Mouse (Mus musculus): ENCODE measurements around the gene Parp1. TPM values are rescaled to one million over a fixed set of nuclear protein-coding genes. Genes with fewer than 3 reads are reported as not detected.
"Not testable (repeated sequence)": the region's sequence is repeated elsewhere in the genome, so short reads cannot be mapped to it uniquely, and the experiment has no call there.

Gene Parp1
- total and polyA plus RNA-seq, 2 experiments from 2014 or later, result 57.5 to 92.2 TPM

DNA sequence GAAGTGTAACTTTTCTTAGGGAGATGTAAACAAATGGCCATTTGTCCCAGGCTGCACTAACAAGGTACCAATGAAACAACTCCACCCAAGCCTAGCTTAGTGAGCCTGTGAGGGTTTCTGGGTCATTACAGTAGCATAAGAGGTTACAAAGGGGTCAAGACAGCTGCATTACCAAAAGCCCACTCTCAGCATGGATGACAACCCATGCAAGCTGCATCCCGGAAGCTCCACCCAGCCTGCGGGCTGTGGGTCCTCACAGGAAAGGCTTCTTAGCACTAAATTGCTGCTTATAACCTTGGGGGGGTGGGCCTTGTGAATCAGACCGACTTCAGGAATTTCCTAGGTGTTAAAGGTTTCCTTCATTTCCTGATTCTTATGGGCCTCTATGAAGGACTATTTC is 37.4 kb downstream of the Parp1 start:
- Histone ChIP-seq H3K4me1 (ENCODE audit: insufficient read depth) (no peaks in the 10 kb centered on the region), H3K9me3 (ENCODE audit: low read length) (no peaks in the 10 kb centered on the region), H3K27ac (ENCODE audit: low read depth, low read length) (no peak overlapping the region), H3K4me3 (ENCODE audit: low read depth, low read length) (no peak overlapping the region), H3K36me3 (ENCODE audit: insufficient read depth) (peaks cover 17% of the 10 kb centered on the region), H3K9ac (no peak overlapping the region), H3K27me3 (ENCODE audit: insufficient read depth, low read length) (no peaks in the 10 kb centered on the region), H3K4me2 (ENCODE audit: low read depth) (no peak overlapping the region)
- WGBS, result 90% methylated on average over 3 of the region's 3 CpGs
- DNase-seq (no peak), ATAC-seq (no peak)
- no peak for TF ChIP-seq CTCF (IDR thresholded peaks at IDR 0.05; ENCODE audit: low read depth)

DNA sequence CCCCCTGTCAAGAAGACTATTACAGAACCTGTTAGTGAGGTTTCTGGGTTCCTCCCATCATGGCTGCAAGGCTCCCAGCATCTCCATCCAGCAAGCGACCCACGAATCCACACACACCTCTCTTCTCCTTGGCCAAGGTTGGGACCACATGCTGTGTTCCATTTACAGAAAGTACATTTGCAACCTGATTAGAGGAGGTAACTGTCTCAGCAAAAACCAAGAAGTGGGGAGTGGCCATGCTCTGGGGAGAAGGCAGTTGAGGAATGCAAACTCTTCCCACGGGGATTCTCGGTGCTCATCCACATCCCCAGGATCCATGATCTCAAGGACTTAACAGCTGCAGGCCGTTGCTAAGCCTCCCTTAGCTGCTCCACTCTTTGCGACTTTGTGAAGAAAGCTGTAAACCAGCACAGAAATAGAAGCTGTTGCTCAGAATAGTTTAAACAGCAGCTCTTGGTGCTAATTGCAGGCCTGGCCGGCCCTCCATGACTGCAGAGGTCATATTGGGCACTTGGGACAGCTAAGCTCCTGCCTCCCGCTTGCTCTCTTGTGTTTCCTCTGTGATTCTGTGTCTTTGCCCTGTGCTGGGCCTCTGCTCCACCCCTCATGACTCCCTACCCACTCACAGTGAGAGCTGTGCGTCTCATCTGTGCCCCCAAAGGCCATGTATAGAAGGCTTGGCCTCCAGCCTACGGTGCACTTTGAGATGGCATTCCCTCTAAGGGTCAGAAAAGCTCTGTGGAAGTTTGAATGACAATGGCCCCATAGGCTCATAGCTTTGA is 38.3 kb downstream of the Parp1 start:
- DNase-seq (no peak), ATAC-seq (no peak)
- peaks cover 13% of the 10 kb centered on the region for H3K36me3 ChIP-seq (ENCODE audit: insufficient read depth)
- H3K9ac ChIP-seq, result no peak overlapping the region
- TF ChIP-seq CTCF (IDR thresholded peaks at IDR 0.05; ENCODE audit: low read depth), result no peak
- 85% methylated on average over 10 of the region's 10 CpGs for WGBS
- H3K4me2 ChIP-seq (ENCODE audit: low read depth), result no peak overlapping the region
- H3K27me3 ChIP-seq (ENCODE audit: insufficient read depth, low read length), result no peaks in the 10 kb centered on the region
- no peak overlapping the region for H3K27ac ChIP-seq (ENCODE audit: low read depth, low read length)
- no peaks in the 10 kb centered on the region for H3K4me1 ChIP-seq (ENCODE audit: insufficient read depth)
- no peak overlapping the region for H3K4me3 ChIP-seq (ENCODE audit: low read depth, low read length)
- no peaks in the 10 kb centered on the region for H3K9me3 ChIP-seq (ENCODE audit: low read length)

DNA sequence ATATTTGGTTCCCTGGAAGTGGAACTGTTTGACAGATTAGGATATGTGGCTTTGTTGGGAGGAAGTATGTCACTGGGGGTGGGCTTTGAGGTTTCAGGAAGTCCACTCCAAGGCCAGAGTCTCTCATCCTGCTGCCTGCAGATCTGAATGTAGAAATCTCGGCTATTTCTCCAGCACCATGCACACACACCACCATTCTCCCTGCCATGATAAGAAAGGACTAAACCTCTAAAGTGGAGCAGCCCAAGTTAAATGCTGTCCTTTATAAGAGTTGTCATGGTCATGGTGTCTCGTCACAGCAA is 38.8 kb downstream of the Parp1 start:
- Histone ChIP-seq H3K4me1 (ENCODE audit: insufficient read depth) (no peaks in the 10 kb centered on the region), H3K27ac (ENCODE audit: low read depth, low read length) (no peak overlapping the region), H3K27me3 (ENCODE audit: insufficient read depth, low read length) (no peaks in the 10 kb centered on the region), H3K4me3 (ENCODE audit: low read depth, low read length) (no peak overlapping the region), H3K4me2 (ENCODE audit: low read depth) (no peak overlapping the region), H3K9ac (no peak overlapping the region), H3K36me3 (ENCODE audit: insufficient read depth) (peaks cover 8% of the 10 kb centered on the region), H3K9me3 (ENCODE audit: low read length) (no peaks in the 10 kb centered on the region)
- ATAC-seq, result no peak
- WGBS, result 88% methylated on average over 2 of the region's 2 CpGs
- TF ChIP-seq CTCF (IDR thresholded peaks at IDR 0.05; ENCODE audit: low read depth), result no peak
- DNase-seq, result no peak

DNA sequence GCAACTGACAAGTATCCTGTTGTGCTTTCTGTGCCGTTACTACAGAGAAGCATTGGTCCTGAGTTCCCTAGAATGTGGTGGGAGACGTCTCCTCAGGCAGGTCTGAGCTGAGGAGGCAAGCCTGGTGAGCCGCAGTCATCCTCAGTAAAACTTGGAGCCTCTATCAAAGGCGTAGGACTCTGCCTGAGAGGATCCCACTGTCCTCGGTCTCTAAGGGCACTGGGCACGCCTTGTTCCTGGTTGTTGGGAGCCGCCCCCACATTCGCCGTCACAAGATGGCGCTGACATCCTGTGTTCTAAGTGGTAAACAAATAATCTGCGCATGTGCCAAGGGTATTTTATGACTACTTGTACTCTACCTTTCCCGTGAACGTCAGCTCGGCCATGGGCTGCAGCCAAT is 43.1 kb downstream of the Parp1 start:
- H3K4me3 ChIP-seq (ENCODE audit: low read depth, low read length); ATAC-seq; H3K9ac ChIP-seq; H3K36me3 ChIP-seq (ENCODE audit: insufficient read depth); H3K4me2 ChIP-seq (ENCODE audit: low read depth); H3K9me3 ChIP-seq (ENCODE audit: low read length); H3K27ac ChIP-seq (ENCODE audit: low read depth, low read length); H3K4me1 ChIP-seq (ENCODE audit: insufficient read depth); DNase-seq; H3K27me3 ChIP-seq (ENCODE audit: insufficient read depth, low read length): not testable (repeated sequence)
- 78% methylated on average over 10 of the region's 14 CpGs for WGBS

DNA sequence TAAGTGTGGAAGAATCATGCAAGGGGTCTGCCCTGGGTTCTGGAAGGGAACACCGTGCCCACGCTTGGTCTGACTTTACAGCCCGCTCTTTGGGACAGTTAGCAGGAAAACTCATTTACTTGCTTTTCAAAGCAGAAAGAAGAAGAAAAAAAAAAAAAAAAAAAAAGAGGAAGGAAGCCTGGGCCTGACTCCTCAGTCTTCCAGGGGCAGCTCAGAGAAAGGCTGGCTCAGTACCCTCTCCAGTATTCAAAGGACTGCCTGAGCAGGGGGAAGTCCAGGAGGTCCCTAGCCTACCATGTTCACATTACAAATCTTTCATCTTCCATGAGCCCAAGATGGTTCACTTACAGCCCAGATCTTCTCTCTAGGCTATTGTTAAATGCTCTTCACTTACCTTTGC is 48.0 kb downstream of the Parp1 start:
- H3K27me3 ChIP-seq (ENCODE audit: insufficient read depth, low read length), result no peaks in the 10 kb centered on the region
- WGBS, result 83% methylated on average over 3 of the region's 3 CpGs
- H3K4me3 ChIP-seq (ENCODE audit: low read depth, low read length), result no peak overlapping the region
- no peaks in the 10 kb centered on the region for H3K36me3 ChIP-seq (ENCODE audit: insufficient read depth)
- TF ChIP-seq CTCF (IDR thresholded peaks at IDR 0.05; ENCODE audit: low read depth), result no peak
- H3K4me1 ChIP-seq (ENCODE audit: insufficient read depth), result no peaks in the 10 kb centered on the region
- DNase-seq (no peak), ATAC-seq (no peak)
- H3K9me3 ChIP-seq (ENCODE audit: low read length), result no peaks in the 10 kb centered on the region
- no peak overlapping the region for H3K9ac ChIP-seq
- no peak overlapping the region for H3K4me2 ChIP-seq (ENCODE audit: low read depth)
- no peak overlapping the region for H3K27ac ChIP-seq (ENCODE audit: low read depth, low read length)

DNA sequence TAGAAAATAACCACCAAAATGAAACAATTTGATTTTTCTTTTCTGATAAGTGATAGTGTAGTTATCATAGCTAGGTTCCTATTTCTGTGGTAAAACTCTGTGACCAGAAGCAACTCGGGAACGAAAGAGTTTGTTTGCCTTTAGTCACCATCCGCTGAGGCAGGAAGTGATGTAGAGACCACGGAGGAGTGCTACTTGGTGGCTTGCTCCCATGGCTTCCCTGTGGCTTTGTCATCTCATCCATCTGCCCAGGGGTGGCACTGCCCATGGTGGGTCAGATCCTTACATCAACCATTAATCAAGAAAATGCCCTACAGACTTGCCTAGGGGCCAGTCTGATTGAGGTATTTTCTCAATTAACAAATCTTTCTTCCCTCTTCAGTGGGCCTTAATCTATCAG is 53.7 kb downstream of the Parp1 start:
- no peaks in the 10 kb centered on the region for H3K27me3 ChIP-seq (ENCODE audit: insufficient read depth, low read length)
- H3K4me1 ChIP-seq (ENCODE audit: insufficient read depth), result no peaks in the 10 kb centered on the region
- WGBS, result 86% methylated on average over 4 of the region's 4 CpGs
- H3K9ac ChIP-seq, result no peak overlapping the region
- no peak overlapping the region for H3K4me2 ChIP-seq (ENCODE audit: low read depth)
- H3K27ac ChIP-seq (ENCODE audit: low read depth, low read length), result no peak overlapping the region
- ATAC-seq, result no peak
- TF ChIP-seq CTCF (IDR thresholded peaks at IDR 0.05; ENCODE audit: low read depth), result no peak
- no peaks in the 10 kb centered on the region for H3K36me3 ChIP-seq (ENCODE audit: insufficient read depth)
- DNase-seq, result no peak
- H3K9me3 ChIP-seq (ENCODE audit: low read length), result peaks cover 4% of the 10 kb centered on the region; the same call in 1 of the 2 replicates
- no peak overlapping the region for H3K4me3 ChIP-seq (ENCODE audit: low read depth, low read length)

DNA sequence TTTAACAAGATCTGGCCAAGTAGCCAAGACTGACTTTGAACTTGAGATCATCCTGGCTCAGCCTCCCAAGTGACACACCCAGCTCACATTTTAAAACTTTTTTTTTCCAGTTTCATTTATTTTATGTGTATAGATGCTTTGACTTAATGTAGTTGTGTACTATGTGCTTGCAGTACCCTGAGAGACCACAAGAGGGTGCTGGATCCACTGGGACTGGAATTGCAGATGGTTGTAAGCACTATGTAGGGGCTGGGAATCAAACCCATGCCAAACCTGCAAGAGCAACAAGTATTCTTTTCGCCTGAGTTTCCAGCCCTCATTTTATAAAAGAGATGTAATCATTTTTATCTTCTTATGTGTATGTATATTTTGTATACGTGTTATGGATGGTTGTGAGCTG is 55.2 kb downstream of the Parp1 start:
- H3K4me1 ChIP-seq (ENCODE audit: insufficient read depth), result no peaks in the 10 kb centered on the region
- 94% methylated on average over 2 of the region's 2 CpGs for WGBS
- no peak overlapping the region for H3K9ac ChIP-seq
- H3K36me3 ChIP-seq (ENCODE audit: insufficient read depth), result no peaks in the 10 kb centered on the region
- peak; percentile 34 for TF ChIP-seq CTCF (IDR thresholded peaks at IDR 0.05; ENCODE audit: low read depth)
- no peak overlapping the region for H3K27ac ChIP-seq (ENCODE audit: low read depth, low read length)
- H3K4me2 ChIP-seq (ENCODE audit: low read depth), result no peak overlapping the region
- no peak for DNase-seq
- H3K4me3 ChIP-seq (ENCODE audit: low read depth, low read length), result no peak overlapping the region
- ATAC-seq, result no peak
- H3K9me3 ChIP-seq (ENCODE audit: low read length), result peaks cover 4% of the 10 kb centered on the region; the same call in 1 of the 2 replicates
- H3K27me3 ChIP-seq (ENCODE audit: insufficient read depth, low read length), result no peaks in the 10 kb centered on the region

All from forebrain, postnatal 0 days (tissue).